Mouse (Mus musculus) cortical plate, adult 2 months (tissue): Measurements from ENCODE around the gene Phtf1.

Source experiments
- CTCF ChIP-seq: fragments of 200-500 bp; IDR thresholded peaks from 2 replicates; pipeline ENCODE4 v1.5.1; 2011; ENCODE audit warnings: mild to moderate bottlenecking, control low read depth, low read length; ENCODE audit not compliant: insufficient read depth; ENCODE audit errors: extremely low read depth
- POLR2A ChIP-seq: fragments of 200-500 bp; IDR thresholded peaks from 2 replicates; pipeline ENCODE4 v1.6.1; 2011; ENCODE audit warnings: mild to moderate bottlenecking, low read length, control low read depth; ENCODE audit not compliant: insufficient read depth; ENCODE audit errors: extremely low read depth

GRCm38 (mm10) chr3:103968701-103969100 is 791 bp downstream of the Phtf1 start:
- TF ChIP-seq CTCF (no peak), POLR2A (no peak)
